ENCODE assay signal across 8 mouse cellular contexts in the genomic region with DNA sequence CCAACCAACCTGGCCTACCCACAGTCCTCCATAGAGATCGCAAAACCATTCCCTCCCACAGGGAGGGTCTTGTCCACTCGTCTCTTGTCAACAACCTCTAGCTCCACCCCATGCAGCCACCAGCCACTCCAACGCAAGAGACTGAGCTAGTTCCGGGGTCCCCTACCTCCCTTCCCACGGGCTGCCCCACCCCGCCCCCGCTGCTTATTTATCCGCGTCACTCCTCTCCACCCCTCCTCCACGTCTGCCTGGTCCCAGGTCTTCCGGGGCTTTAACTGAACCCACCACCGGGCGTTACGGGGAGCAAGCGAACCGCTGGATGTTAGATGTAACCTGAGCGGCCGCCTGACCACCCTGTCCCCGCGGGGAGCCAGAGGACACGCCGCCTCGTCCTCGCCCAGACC. TPM values are rescaled to one million over a fixed set of nuclear protein-coding genes. Genes with fewer than 3 reads are reported as not detected.
DNase-seq lines count a peak whose midpoint lies in the region; ATAC-seq and TF ChIP-seq lines count a peak whose summit lies in the region.

No protein-coding gene starts in this region.

- TF ChIP-seq CTCF in MEL (IDR thresholded peaks at IDR 0.05 in 2 of 3, conservative IDR thresholded peaks at IDR 0.05 in 1 of 3; ENCODE audit: control insufficient read depth in 1 of 3, insufficient read depth in 1 of 3, low read depth in 2 of 3, low read length in 3 of 3, poor library complexity in 1 of 3, severe bottlenecking in 1 of 3), result no peak
- no peak for TF ChIP-seq CTCF in layer of hippocampus, adult 2 months (conservative IDR thresholded peaks at IDR 0.05)
- no peak for TF ChIP-seq CTCF in lung, embryonic 14.5 days (IDR thresholded peaks at IDR 0.05; ENCODE audit: low read depth)

- under 1% methylated on average over 24 of the region's 24 CpGs for whole genome bisulfite sequencing in forebrain, embryonic 15.5 days
- 2% methylated on average over 24 of the region's 24 CpGs for WGBS in lung, embryonic 14.5 days

- H3K27me3 ChIP-seq in MEL (ENCODE audit: control insufficient read depth in 1 of 2, insufficient read depth in 2 of 2, low read length in 2 of 2), result no peaks in the 10 kb centered on the region
- H3K27me3 ChIP-seq in forebrain, embryonic 15.5 days, result no peaks in the 10 kb centered on the region
- H3K27me3 ChIP-seq in lung, embryonic 14.5 days (ENCODE audit: insufficient read depth, low read length), result no peaks in the 10 kb centered on the region

- peaks cover 31% of the 10 kb centered on the region for H3K79me2 ChIP-seq in MEL (ENCODE audit: control insufficient read depth, insufficient read depth, low read length, poor library complexity)

- peak overlapping the region; percentile 50 for H3K27ac ChIP-seq in MEL (ENCODE audit: control insufficient read depth, low read depth, low read length)
- peak overlapping the region; percentile 95 for H3K27ac ChIP-seq in forebrain, embryonic 15.5 days (replicated peaks)
- H3K27ac ChIP-seq in layer of hippocampus, adult 2 months, result peak overlapping the region; percentile 100
- peak overlapping the region; percentile 98 for H3K27ac ChIP-seq in lung, embryonic 14.5 days (ENCODE audit: low read depth)

- ATAC-seq in forebrain, embryonic 15.5 days (replicated peaks), result peak; percentile 94
- peak; percentile 95 for ATAC-seq in lung, embryonic 14.5 days (ENCODE audit: insufficient read depth)
- peak; percentile 89 for ATAC-seq in neutrophil, adult 5-6 weeks (ENCODE audit: extremely low read depth, insufficient number of reproducible peaks, low FRiP score, poor library complexity, severe bottlenecking)

- peak overlapping the region; percentile 71 to 94 for H3K4me3 ChIP-seq in MEL (ENCODE audit: control insufficient read depth in 1 of 2, insufficient read depth in 1 of 2, low read depth in 2 of 2, low read length in 2 of 2)
- peak overlapping the region; percentile 90 for H3K4me3 ChIP-seq in forebrain, embryonic 15.5 days
- peak overlapping the region; percentile 100 for H3K4me3 ChIP-seq in layer of hippocampus, adult 2 months
- peak overlapping the region; percentile 96 for H3K4me3 ChIP-seq in lung, embryonic 14.5 days (ENCODE audit: low read depth, low read length)

- TF ChIP-seq RAD21 in MEL (IDR thresholded peaks at IDR 0.05; ENCODE audit: low read depth, low read length), result no peak

- H3K9me3 ChIP-seq in MEL (replicated peaks; ENCODE audit: insufficient read depth, low read length), result no peaks in the 10 kb centered on the region
- no peaks in the 10 kb centered on the region for H3K9me3 ChIP-seq in forebrain, embryonic 15.5 days
- H3K9me3 ChIP-seq in lung, embryonic 14.5 days (ENCODE audit: low read depth, low read length), result no peaks in the 10 kb centered on the region

- peak overlapping the region; percentile 56 for H3K4me2 ChIP-seq in forebrain, embryonic 15.5 days (replicated peaks)
- peak overlapping the region; percentile 79 for H3K4me2 ChIP-seq in lung, embryonic 14.5 days

- H3K36me3 ChIP-seq in MEL (ENCODE audit: control insufficient read depth in 1 of 2, insufficient read depth in 2 of 2, low read length in 2 of 2), result peaks cover 12 to 24% of the 10 kb centered on the region in 2 experiments
- peaks cover 26% of the 10 kb centered on the region for H3K36me3 ChIP-seq in forebrain, embryonic 15.5 days
- H3K36me3 ChIP-seq in lung, embryonic 14.5 days (ENCODE audit: insufficient read depth), result peaks cover 28% of the 10 kb centered on the region

- peak in 1 of 2 experiments; percentile 31; a peak in 1 of 4 replicates for TF ChIP-seq EP300 in MEL (IDR thresholded peaks at IDR 0.05; ENCODE audit: low read depth in 1 of 2, low read length in 2 of 2)

- TF ChIP-seq POLR2A in MEL (IDR thresholded peaks at IDR 0.05; ENCODE audit: control insufficient read depth in 1 of 2, insufficient read depth in 1 of 2, low read depth in 1 of 2, low read length in 2 of 2, poor library complexity in 1 of 2), result no peak

- peak; percentile 98 for DNase-seq in MEL (ENCODE audit: low read depth, low spot score)
- peak; percentile 96 for DNase-seq in cerebellum, adult 11-12 months
- peak; percentile 83 for DNase-seq in heart, postnatal 25 days (ENCODE audit: low spot score)
- peak; percentile 84 to 91 for DNase-seq in layer of hippocampus, adult 2 months (ENCODE audit: low spot score in 2 of 2)
- peak; percentile 91 for DNase-seq in lung, embryonic 14.5 days
- peak; percentile 92 for DNase-seq in testis, postnatal 14 days (ENCODE audit: low spot score)

- H3K9ac ChIP-seq in MEL (ENCODE audit: control insufficient read depth, low read depth, low read length, poor library complexity, severe bottlenecking), result peak overlapping the region; percentile 89
- H3K9ac ChIP-seq in forebrain, embryonic 15.5 days (replicated peaks), result peak overlapping the region; percentile 93
- H3K9ac ChIP-seq in lung, embryonic 14.5 days, result peak overlapping the region; percentile 94

- peaks cover 12 to 33% of the 10 kb centered on the region in 2 experiments for H3K4me1 ChIP-seq in MEL (ENCODE audit: control insufficient read depth in 1 of 2, insufficient read depth in 2 of 2, low read length in 2 of 2)
- H3K4me1 ChIP-seq in forebrain, embryonic 15.5 days, result peaks cover 25% of the 10 kb centered on the region
- 0 out of 2 replicates have a peak, but pooled peaks cover 12% of the 10 kb centered on the region for H3K4me1 ChIP-seq in lung, embryonic 14.5 days (ENCODE audit: insufficient read depth)

- intact Hi-C loops in heart, postnatal 25 days (cut with DNase I), result no loop called here

TF ChIP-seq in MEL, 35 proteins besides CTCF, POLR2A, EP300 and RAD21 (continues in another document):
- TF ChIP-seq E2F4 (IDR thresholded peaks at IDR 0.05; ENCODE audit: borderline replicate concordance, low read depth, low read length), result no peak
- TF ChIP-seq CHD2 (IDR thresholded peaks at IDR 0.05; ENCODE audit: low read length), result peak; percentile 56
- TF ChIP-seq MYB (IDR thresholded peaks at IDR 0.05; ENCODE audit: low read depth, low read length), result 0 out of 2 replicates have a peak, but pooled peaks have one; percentile 17
- peak; percentile 98 for TF ChIP-seq SIN3A (IDR thresholded peaks at IDR 0.05; ENCODE audit: low read length)
- TF ChIP-seq UBTF (IDR thresholded peaks at IDR 0.05; ENCODE audit: borderline replicate concordance, insufficient read depth, low read depth, low read length), result peak; percentile 75; the same call in 1 of the 2 replicates
- 0 out of 2 replicates have a peak, but pooled peaks have one; percentile 47 for TF ChIP-seq CHD1 (IDR thresholded peaks at IDR 0.05; ENCODE audit: low read depth, low read length)
- TF ChIP-seq MYC (IDR thresholded peaks at IDR 0.05; ENCODE audit: low read depth, low read length), result peak; percentile 72; the same call in 1 of the 2 replicates
- no peak for TF ChIP-seq GABPA (IDR thresholded peaks at IDR 0.05; ENCODE audit: low read depth, low read length)
- TF ChIP-seq ZMIZ1 (IDR thresholded peaks at IDR 0.05; ENCODE audit: low read depth, low read length), result 0 out of 2 replicates have a peak, but pooled peaks have one; percentile 27
- TF ChIP-seq ETS1 (IDR thresholded peaks at IDR 0.05; ENCODE audit: low read depth, low read length), result peak; percentile 70
- TF ChIP-seq USF1 (IDR thresholded peaks at IDR 0.05; ENCODE audit: low read depth, low read length), result no peak
- TF ChIP-seq MAZ (IDR thresholded peaks at IDR 0.05; ENCODE audit: low read depth, low read length), result peak; percentile 92
- TF ChIP-seq ELF1 (IDR thresholded peaks at IDR 0.05; ENCODE audit: low read depth, low read length), result peak; percentile 95
- TF ChIP-seq POLR2AphosphoS5 (IDR thresholded peaks at IDR 0.05; ENCODE audit: borderline replicate concordance, low read depth, low read length), result no peak
- TF ChIP-seq MAX (IDR thresholded peaks at IDR 0.05; ENCODE audit: low read length), result peak; percentile 80

RNA-seq across cellular contexts. Expression of gene Sqstm1, which starts 0.5 kb away (rescaled TPM):
- 223 and 240 TPM in 2 replicates for total RNA-seq in MEL (2012; rRNA removed)
- 100 to 1,000 TPM in 1 of 2 experiments, not detected in 1; 187 TPM for polyA plus RNA-seq in MEL (2012; ENCODE audit: insufficient read depth in 1 of 2, insufficient read length in 2 of 2, low read depth in 1 of 2, low replicate concordance in 2 of 2, missing spikeins in 1 of 2)
- polyA plus RNA-seq in forebrain, embryonic 15.5 days (2015; fragmentation: Nextera tagmentation; extraction: Ambion mirVana), result 285 and 303 TPM in 2 replicates
- total RNA-seq in heart, postnatal 25 days (2021), result 100 to 1,000 TPM; 265 to 324 TPM
- total RNA-seq in layer of hippocampus, adult 2 months (2021), result 100 to 1,000 TPM; 444 to 465 TPM
- polyA plus RNA-seq in lung, embryonic 14.5 days (2014; fragmentation: Nextera tagmentation; extraction: Ambion mirVana), result 205 and 209 TPM in 2 replicates
- 438 and 455 TPM in 2 replicates for total RNA-seq in neutrophil, adult 5-6 weeks (2017)

RNA-seq across cellular contexts. Expression of gene Mgat4b, which starts 0.6 kb away (rescaled TPM):
- total RNA-seq in MEL (2012; rRNA removed), result 22.3 and 33.7 TPM in 2 replicates
- polyA plus RNA-seq in MEL (2012; ENCODE audit: insufficient read depth in 1 of 2, insufficient read length in 2 of 2, low read depth in 1 of 2, low replicate concordance in 2 of 2, missing spikeins in 1 of 2), result 10 to 100 TPM in 1 of 2 experiments, not detected in 1; 69.4 TPM
- polyA plus RNA-seq in forebrain, embryonic 15.5 days (2015; fragmentation: Nextera tagmentation; extraction: Ambion mirVana), result 40.3 and 46.3 TPM in 2 replicates
- total RNA-seq in heart, postnatal 25 days (2021), result 10 to 100 TPM; 85.3 to 86.5 TPM
- 10 to 100 TPM; 91.2 to 93.0 TPM for total RNA-seq in layer of hippocampus, adult 2 months (2021)
- polyA plus RNA-seq in lung, embryonic 14.5 days (2014; fragmentation: Nextera tagmentation; extraction: Ambion mirVana), result 32.8 and 44.2 TPM in 2 replicates
- 4.4 and 5.5 TPM in 2 replicates for total RNA-seq in neutrophil, adult 5-6 weeks (2017)

RNA-seq across cellular contexts. Expression of gene Ltc4s, which starts 28.3 kb away (rescaled TPM):
- 1.6 and 3.1 TPM in 2 replicates for total RNA-seq in MEL (2012; rRNA removed)
- 1 to 10 TPM in 1 of 2 experiments, not detected in 1; 3.4 TPM for polyA plus RNA-seq in MEL (2012; ENCODE audit: insufficient read depth in 1 of 2, insufficient read length in 2 of 2, low read depth in 1 of 2, low replicate concordance in 2 of 2, missing spikeins in 1 of 2)
- 2.4 and 3.1 TPM in 2 replicates for polyA plus RNA-seq in forebrain, embryonic 15.5 days (2015; fragmentation: Nextera tagmentation; extraction: Ambion mirVana)
- total RNA-seq in heart, postnatal 25 days (2021), result 1 to 10 TPM; 4.8 to 7.8 TPM
- 1 to 10 TPM; 6.8 to 9.3 TPM for total RNA-seq in layer of hippocampus, adult 2 months (2021)
- 2.1 and 3.2 TPM in 2 replicates for polyA plus RNA-seq in lung, embryonic 14.5 days (2014; fragmentation: Nextera tagmentation; extraction: Ambion mirVana)
- total RNA-seq in neutrophil, adult 5-6 weeks (2017), result 2.1 TPM in 1 of 2 replicates, not detected in the other

RNA-seq across cellular contexts. Expression of gene Mrnip, which starts 35.9 kb away (rescaled TPM):
- total RNA-seq in MEL (2012; rRNA removed), result 10.6 and 12.1 TPM in 2 replicates
- 1 to 10 TPM in 1 of 2 experiments, not detected in 1; 8.6 TPM for polyA plus RNA-seq in MEL (2012; ENCODE audit: insufficient read depth in 1 of 2, insufficient read length in 2 of 2, low read depth in 1 of 2, low replicate concordance in 2 of 2, missing spikeins in 1 of 2)
- 28.6 and 31.9 TPM in 2 replicates for polyA plus RNA-seq in forebrain, embryonic 15.5 days (2015; fragmentation: Nextera tagmentation; extraction: Ambion mirVana)
- total RNA-seq in heart, postnatal 25 days (2021), result 1 to 10 TPM; 2.3 to 2.7 TPM
- 10 to 100 TPM; 12.7 to 15.8 TPM for total RNA-seq in layer of hippocampus, adult 2 months (2021)
- polyA plus RNA-seq in lung, embryonic 14.5 days (2014; fragmentation: Nextera tagmentation; extraction: Ambion mirVana), result 18.4 and 20.3 TPM in 2 replicates
- total RNA-seq in neutrophil, adult 5-6 weeks (2017), result 2.2 and 2.9 TPM in 2 replicates

Comparison
In these comparisons a context has a peak if more than half of its experiments do, and no peak if none do; other contexts are left out.
1. Peak in every context shown above with its lines: DNase-seq, ATAC-seq, H3K4me3 ChIP-seq and H3K27ac ChIP-seq.
2. H3K27ac ChIP-seq: peak in every context shown above with its lines; median percentile 100 in layer of hippocampus, adult 2 months; 98 in lung, embryonic 14.5 days; 95 in forebrain, embryonic 15.5 days; 50 in MEL.